Mouse (Mus musculus): ENCODE measurements around the gene Tcp11l1.

Tcp11l1 gene

DNA sequence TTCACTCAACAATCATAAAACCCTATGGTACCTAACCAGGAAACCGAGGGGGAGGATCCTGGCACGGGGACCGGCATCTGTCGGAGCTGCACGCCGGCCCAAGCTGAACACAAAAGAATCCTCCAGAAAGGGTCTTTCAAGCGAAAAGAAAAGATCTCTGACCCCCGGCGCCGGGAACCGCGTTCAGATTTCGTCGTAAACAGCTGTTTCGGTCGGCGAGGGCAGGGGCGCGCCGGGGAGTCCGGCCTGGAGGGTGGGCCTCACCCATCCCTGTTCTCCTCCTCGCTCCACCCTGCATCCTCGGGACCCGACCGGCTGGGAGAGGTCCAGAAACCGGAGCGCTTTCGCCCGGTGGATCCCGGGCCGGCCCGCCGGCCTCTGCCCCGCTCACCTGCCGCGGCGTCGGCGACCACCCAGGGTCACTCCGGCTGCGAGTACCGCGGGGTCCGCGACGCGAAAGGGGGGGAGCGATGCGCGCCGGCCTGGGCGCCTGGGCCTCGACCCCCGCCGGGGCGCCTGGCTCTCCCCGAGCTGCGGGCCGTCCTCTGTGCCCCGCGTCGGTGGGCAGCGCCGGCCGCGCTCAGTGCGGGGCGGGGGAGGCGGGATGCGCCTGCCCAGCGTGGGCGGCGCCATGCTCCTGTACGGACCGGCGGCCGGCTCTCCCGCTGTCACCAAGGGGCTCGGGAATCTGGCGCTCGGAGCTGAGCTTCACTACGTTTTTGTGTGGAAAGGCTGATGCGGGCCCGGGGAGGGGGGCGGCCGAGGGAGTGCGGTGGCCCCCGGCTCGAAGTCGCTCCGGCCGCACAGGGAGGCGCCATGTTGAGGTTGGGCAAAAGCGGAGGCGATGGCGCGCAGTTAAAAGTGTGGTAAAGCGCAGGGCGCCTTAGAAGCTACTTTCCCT, at the start of gene Tcp11l1:
Gene Tcp11l1 (minus strand): TSS at position 585 of the 901 bp plus-strand sequence.
- DNase-seq (ENCODE audit: low spot score): peak; percentile 49

DNA sequence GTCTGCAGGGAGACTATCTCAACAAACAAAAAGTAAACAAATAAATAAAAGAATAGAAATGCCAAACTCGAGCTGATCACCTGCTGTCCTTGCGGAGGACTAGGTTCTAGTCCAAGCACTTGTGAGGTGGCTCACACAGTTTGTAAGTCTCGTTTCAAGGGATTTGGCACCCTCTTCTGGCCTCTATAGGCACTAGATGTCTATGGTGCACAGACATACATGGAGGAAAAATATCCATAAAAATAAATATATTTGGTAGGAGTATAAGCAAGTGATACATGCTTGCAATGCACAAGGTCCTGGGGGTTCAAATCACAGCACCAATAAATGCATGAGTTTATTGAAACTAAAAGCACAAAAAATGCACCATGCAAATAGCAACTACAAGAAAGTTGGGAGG, 38.6 kb upstream of the Tcp11l1 start:
- DNase-seq (ENCODE audit: low spot score): no peak

DNA sequence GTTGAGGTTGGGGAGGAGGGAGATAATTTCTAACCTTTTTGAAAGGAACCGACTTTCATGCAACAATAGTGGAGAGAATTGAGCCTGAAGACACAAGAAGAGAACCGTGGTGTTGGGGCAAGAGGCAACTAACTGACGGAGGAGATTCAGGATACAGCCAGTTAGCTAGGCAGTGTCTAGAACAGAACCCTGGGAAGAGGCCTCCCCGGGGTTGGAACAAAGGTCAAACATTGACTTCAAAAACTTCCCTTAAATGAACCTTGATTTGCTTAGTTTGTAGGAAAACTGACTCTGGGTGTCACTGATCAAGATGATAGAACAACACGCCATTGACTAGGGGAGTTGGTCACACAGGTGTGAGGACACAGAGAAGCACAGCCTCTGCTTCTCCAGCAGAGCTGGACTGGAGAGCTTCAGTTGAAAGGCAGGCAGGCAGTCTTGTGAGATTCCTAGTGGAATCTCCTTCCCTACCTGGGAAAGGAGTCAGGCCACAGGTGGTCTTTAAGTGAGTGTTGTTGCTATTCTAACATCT, 36.7 kb upstream of the Tcp11l1 start:
- DNase-seq (ENCODE audit: low spot score): no peak

DNA sequence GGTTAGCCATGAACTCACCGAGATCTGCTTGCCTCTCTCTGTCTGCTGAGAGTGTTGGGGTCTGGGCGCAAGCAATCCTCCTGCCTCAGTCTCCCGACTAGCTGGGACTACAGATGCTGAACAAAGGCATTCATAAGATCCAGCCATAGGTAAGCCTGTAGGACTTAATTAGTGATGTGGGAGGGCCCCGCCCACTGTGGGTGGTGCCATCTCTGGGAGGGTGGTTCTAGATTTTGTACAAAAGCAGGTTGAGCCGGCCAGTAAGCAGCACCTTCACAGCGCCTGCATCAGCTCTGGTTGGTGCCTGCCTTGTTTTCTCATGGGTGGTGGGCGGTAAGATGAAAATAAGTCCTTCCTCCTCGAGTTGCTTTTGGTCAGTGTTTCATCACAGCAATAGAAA, 34.3 kb upstream of the Tcp11l1 start:
- DNase-seq (ENCODE audit: low spot score): no peak

DNA sequence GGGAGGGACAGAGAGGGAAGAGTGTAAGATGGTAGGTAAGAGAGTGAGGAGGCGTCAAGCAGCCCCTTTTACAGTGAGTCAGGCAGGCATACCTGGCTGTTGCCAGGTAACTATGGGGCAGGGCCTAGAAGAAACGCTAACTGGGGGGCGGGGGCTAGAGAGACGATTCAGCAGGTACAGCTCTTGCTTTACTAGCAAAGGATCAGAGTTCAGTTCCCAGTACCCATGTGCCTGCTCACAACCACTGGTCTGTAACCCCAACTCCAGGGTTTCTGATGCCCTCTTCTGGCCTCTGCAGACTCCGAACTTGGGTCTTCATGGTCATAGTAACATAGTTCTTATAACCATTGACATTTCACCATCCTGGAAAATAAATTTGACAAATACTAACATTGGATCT, 32.0 kb upstream of the Tcp11l1 start:
- DNase-seq (ENCODE audit: low spot score): no peak

DNA sequence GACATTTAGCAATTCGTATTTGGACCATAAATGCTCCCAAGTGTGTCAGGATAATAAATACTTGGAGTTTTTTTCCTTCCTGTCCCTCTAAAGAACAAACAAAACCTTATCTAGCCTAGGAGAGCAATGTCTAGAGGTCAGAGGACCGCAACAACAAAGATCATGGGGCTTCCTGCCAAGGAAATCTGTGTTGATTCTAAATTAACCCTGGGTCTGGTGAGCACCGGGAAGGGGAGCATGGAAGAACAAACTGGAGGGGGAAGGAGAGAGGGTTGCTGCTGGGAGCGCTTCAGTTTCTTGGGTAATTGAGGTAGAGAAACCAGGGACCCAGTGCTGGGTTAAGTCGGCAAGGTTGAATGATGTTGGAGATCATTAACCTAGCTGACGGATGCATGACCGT, 31.2 kb upstream of the Tcp11l1 start:
- no peak for DNase-seq (ENCODE audit: low spot score)

DNA sequence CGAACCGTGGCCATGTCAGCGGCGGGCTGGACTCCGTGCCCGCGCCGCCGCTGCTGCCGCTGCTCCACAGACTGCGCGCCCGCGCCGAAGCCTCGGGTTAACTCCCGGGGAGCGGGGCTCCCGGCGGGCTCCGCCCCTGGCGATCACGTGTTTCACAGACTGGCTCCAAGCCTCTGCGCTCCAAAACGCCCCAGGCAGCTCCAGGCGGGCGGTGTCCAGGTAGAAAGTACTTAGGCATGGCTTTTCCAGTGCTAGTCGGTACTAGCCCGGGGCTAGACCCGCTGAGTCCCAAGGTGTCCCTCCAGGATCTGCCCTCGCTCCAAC, 30.7 kb upstream of the Tcp11l1 start, which contains the start of gene Depdc7:
Gene Depdc7 (minus strand): TSS at position 138 of the 324 bp plus-strand sequence.
- DNase-seq (ENCODE audit: low spot score): peak; percentile 89

DNA sequence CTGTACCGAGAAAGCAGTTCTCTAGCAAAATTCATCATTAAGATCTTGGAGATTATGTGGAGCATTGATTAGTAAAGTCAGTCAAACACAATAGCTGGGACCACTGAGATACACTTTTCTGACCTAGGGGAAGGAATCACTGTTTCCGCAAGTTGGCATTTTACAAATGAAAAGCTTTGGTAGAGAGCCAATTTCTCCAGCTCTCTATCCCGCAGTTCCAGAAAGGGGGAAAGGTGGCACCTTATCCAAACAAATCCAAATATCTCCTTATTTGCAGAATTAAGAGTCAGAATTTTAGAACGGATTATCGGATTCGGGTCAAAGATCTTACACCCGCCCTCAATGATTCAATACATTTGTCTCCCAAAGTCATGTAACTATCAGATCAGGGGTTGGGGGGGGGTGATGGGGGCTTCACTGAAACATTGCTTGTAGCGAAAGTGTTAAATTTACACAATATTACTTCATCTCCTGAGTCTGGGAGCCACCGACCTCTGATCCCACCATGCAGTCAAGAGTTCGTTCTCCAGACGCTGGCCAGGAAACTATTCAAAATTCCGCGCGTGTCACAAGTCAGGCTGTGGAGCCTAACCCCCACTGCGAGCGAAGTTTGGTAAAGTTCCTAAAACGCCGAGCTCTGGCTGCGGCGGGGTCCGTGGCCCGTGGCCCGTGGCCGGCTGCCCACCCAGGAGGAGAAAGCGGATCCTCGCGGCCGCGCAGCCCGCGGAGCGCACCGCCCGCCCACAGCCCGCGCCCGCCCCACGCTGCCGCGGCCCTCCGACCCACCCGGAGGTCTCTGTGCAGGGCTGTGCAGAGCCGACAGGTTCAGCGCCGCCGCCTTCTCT, 30.1 kb upstream of the Tcp11l1 start:
- no peak for DNase-seq (ENCODE audit: low spot score)

DNA sequence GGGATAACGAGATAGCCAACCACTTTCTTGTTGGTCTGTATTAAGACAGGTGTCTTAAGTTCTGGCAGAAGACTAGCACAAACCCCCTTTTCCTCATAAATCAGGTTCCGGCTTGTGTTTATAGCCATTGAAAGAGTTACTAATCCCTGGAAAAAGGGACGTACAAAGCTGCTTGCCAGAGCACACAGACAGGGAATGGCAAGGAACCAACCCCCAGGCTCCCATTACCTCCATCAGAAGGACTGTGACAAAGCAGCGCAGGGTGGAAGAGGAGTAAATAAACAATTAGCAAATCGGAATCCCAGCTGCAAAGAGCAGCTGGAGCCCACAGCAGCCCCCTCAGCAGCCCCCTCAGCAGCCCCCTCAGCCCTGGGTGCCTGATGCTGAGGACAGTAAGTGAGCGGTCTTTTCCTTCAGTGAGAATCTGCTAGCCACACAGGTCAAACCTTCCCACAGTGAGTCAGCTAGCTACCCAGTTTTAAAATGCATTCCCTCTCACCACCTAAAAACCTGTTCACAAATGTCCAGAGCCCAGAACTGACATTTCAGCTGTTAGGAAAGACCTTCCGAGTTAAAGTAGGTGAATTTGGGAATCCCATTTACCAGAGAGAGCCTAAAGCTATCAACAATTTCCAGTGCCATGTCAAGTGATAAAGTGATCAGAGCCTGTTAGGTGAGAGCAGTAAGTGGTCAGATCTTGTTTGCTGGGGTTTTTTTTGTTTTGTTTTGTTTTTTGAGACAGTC, 29.2 kb upstream of the Tcp11l1 start:
- no peak for DNase-seq (ENCODE audit: low spot score)

DNA sequence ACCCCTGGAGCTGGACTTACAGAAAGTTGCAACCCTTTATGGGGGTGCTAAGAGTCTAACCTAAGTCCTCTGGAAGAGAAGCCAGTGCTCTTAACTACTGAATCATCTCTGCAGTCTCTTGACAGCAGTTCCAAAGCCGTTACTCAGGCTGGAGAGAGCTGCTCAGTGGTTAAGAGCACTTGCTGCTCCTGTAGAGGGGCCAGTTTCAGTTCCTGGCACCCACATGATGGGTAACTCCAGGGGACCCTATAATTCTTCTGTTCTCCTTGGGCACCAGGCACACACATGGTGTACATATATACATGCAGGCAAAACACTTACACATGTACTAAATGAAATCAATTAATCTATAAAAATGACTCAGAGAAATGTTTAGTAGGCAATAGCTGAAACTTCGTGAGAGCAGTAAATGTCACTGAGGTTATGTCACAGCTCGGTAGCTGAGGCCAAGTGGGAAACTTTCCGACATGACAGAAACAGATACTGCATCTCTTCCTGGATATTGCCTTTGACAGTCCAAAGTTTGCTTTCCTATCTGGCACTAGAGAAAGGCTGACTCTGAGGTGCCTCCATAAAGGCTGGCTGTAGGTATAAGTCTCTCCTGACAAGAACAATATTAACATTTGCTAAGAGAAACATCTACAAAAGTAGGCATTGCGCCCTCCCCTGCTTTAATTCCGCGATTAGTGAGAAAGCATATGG, 28.4 kb upstream of the Tcp11l1 start:
- no peak for DNase-seq (ENCODE audit: low spot score)

DNA sequence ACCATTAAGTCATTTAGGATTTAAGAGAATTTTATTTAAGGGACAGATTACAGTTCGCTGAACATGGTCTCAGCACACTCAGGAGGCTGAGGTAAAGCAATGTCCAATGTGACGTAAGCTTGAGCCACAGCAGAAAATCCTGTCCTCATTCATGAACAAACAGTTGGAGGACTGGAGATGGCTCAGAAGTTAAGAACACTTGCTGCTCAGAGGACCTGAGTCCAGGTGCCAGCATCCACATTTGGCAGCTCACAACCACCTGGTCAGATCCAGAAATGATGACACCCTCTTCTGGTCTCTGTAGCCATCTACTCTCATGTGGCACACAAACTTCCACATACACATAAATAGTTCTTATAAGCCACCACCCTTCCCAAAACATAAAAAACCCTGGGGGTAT, 27.7 kb upstream of the Tcp11l1 start:
- DNase-seq (ENCODE audit: low spot score): no peak

DNA sequence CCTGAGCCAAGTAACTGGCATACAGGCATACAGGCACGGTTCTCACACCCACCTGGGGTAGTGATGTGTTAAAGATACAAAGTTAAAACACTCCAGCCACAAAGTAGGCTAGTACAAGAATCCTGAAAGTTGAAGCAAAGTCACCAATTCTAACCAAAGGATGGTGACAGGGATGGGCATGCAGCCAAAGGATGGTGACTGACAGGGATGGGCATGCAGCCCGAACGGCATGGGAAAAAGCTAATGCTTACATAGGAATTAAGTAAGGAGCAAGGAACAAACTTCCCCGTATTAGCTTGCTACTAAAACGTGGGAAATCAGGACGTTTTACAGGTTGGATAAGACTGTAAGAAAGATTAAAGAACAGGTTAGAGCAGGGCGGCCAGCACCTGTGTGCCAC, 24.3 kb upstream of the Tcp11l1 start:
- no peak for DNase-seq (ENCODE audit: low spot score)

DNA sequence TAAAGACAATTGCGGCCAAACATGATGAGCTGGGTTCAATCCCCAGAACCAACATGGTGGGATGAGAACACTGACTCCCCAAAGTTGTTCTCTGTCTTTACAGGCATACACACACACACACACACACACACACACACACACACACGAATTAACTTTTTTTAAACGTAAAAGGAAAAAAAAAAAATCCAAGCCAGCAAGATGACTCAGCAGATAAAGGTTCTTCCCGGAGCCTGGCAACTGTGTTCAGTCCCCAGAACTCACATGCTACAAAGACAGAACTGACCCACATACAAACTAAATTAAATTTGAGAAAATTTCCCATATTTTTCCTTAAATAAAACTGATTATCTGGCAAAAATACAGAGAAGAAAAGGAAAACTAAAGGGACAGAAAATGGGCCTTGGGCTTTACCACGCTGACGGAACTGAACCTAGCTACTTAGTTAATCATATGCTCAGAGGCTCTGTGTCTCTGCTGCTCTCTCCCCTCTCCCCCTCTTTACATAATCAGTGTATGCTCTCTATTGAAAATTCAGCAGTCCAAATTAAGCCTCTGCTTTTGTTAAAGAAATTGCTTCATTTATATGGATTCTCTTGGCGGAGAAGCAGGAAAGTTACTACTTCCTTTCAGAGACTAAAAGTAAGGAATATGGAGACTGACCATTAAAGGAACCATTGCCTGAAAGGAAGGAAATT, 20.7 kb upstream of the Tcp11l1 start:
- no peak for DNase-seq (ENCODE audit: low spot score)

DNA sequence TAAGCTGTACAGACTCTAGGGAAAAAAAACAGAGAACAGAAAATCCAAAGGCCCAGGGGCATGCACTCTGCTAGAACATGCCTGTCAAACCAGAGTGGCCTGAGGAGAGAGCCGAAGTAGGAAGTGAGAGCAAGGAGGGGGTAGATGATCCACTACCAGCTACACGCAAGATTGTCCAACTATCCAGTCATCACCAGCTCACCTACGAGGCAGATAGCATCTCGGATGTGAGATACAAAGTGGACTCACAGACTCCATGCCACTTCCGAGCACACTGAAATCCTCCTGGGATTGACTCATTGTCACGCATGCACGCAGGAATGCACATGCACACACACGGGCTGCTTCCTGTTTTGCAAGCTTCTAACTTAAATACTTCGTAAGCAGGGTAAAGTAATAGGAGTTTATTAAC, 20.1 kb upstream of the Tcp11l1 start:
- DNase-seq (ENCODE audit: low spot score): no peak

DNA sequence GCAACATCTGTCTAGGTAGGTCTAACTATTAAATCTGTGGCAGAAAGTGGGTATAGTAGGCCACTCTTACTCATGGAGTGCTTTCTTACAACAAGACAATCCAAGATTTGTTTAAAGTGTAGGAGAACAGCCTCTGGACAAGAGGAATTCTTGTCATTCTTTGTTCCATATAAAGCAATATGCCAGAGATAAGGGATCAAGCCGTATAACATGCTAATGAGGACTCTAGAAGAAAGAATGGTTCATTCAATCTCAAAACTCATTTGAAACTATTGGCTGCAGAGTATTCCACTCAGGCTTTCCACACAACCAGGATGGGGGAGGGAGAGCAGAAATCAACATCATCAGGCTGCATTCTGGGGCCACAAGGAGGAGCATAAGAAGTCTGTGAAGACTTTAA, 15.4 kb upstream of the Tcp11l1 start:
- no peak for DNase-seq (ENCODE audit: low spot score)

DNA sequence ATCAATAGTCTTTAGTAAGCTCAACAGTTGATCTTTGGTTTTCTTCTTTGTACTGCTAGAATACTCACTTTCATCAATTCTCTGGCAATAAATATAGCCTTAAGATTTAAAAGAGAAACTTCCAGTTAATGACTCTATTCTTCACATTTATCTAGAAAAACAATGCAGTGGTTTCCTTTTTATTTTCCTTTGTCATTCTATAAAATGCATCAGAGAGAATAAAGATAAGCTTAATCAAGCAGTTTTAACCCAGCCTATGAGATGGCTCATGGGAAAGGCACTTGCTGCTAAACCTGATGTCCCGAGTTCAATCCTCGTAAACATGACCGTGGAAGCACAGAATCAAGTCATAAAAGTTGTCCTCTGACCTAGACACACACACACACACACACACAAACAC, 10.1 kb upstream of the Tcp11l1 start:
- no peak for DNase-seq (ENCODE audit: low spot score)

DNA sequence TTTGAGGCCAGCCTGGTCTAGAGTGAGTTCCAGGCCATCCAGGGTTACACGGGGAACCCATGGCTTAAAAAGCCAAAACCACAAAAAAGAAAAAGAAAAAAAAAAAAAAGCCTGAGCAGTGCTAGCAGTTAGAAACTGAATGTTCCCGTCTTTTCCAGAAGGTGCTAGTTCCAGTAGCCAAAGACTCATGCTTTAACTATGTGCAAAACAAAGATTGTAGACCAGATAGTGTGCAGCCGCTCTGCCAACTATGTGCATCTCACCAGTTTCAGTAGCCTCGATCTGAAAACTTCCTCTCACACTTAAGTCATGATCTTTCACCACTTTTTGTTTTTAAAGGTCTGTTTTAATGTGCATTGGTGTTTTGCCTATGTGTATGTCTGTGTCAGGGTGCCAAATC, 5.9 kb upstream of the Tcp11l1 start:
- no peak for DNase-seq (ENCODE audit: low spot score)

DNA sequence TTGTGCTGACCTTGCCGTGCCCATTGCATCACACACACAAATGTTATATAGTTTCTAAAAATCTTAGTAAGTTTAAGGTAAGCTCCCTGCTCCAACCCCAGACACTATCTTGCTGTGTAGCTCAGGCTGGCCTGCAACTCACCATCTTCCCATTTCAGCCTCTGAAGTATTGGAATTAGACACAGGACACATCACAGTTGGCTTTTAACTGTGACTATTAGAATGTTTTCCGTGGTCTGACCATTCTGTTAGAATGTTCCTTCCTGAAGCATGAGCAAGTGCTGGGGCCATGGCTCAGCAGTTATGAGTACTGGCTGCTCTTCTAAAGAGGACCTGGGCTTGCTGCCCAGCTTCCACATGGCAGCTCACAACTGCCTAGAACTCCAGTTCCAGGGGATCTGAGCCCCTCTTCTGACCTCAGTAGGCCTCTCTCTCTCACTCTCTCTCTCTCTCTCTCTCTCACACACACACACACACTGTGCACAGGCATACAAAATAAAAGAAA, 5.3 kb upstream of the Tcp11l1 start:
- DNase-seq (ENCODE audit: low spot score): no peak

DNA sequence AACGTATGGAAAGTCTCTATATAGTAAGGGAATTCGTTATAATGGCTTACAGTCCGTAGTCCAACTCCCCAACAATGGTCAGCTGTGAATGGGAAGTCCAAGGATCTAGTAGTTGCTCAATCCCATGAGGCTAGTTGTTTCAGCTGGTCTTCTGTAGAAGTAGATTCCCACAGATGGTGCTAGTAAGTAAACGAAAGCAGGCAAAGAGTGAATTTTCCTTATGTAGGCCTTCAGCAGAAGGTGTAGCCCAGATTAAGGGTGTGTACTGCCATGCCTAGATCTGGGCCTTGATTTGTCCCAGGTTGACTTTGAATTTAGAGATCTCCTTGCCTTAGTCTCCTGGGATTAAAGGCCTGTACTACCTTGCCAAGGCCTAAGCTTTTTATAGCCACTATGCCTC, 4.3 kb upstream of the Tcp11l1 start, which contains the start of gene Pin1rt1:
Gene Pin1rt1 (minus strand): TSS at position 101 of the 400 bp plus-strand sequence.
- no peak for DNase-seq (ENCODE audit: low spot score)

DNA sequence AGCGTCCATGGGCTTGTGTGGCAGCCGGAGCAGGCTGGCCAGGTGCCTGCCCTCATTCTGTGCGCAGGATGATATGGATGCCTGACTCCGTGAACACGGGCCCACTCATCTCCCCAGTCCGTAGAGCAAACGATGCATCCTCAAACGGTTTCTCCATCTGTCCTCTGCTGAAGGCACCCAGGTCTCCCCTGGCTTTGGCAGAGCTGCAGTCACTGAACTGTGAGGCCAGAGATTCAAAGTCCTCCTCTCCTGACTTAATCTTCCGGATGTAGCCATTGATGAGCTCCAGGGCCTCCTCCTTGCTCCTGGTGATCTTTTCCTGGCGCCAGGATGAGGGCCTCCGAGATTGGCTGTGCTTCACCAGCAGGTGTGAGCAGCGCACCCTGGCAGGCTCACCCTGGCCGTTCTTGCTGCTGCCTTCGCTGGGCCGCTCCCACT, 2.3 kb upstream of the Tcp11l1 start:
- no peak for DNase-seq (ENCODE audit: low spot score)

DNA sequence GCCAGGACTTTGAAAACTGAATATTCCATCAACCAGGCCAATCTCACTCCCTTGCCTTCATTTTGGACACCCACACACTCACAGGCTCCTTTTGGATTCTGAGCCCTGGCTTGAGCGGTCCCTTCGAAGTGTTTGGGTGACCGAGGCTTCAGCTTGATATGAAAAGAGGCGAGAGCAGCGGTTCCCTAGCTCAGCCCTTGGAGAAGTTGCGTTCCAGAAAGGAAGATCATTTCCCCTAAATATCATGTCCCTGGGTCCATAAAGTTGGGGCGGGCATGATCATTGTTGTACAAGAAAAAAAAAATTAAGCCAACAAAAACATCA, 479 bp upstream of the Tcp11l1 start:
- DNase-seq (ENCODE audit: low spot score): no peak
